Mouse (Mus musculus): Measurements from ENCODE around the gene Usp38.

DNA sequence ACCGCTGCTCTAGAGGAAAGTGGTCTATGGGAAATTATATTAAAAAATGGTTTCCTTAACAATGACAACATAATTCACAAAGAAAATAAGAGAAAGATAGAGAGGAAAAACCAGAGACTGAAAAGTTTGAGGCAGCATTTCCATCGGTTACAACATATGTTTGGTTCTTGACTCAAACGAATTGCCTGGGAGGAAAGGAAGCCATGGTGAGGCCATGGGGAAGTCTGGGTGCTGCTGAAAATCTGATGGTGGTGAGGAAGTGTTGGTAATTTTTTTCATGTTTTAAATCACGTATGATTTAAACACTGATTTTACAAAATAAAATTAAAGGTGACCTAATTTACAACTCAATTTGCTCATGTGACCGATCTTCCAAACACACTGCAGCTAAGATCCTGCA lies 45.3 kb downstream of the Usp38 start:
- TF ChIP-seq POLR2A (IDR thresholded peaks at IDR 0.05; ENCODE audit: low read depth, low read length) = no peak
- no peak for TF ChIP-seq ELF1 (IDR thresholded peaks at IDR 0.05; ENCODE audit: low read depth, low read length)
- no peak for TF ChIP-seq RAD21 (IDR thresholded peaks at IDR 0.05; ENCODE audit: low read depth, low read length)
- TF ChIP-seq MAZ (IDR thresholded peaks at IDR 0.05; ENCODE audit: low read depth, low read length) = no peak
- no peak for TF ChIP-seq NRF1 (IDR thresholded peaks at IDR 0.05; ENCODE audit: low read depth, low read length)
- no peak for TF ChIP-seq CTCF (conservative IDR thresholded peaks at IDR 0.05 in 1 of 2, IDR thresholded peaks at IDR 0.05 in 1 of 2; ENCODE audit: low read depth in 2 of 2, low read length in 2 of 2)
- TF ChIP-seq BHLHE40 (IDR thresholded peaks at IDR 0.05; ENCODE audit: low read depth, low read length) = no peak
- TF ChIP-seq MAX (IDR thresholded peaks at IDR 0.05; ENCODE audit: low read length) = no peak
- no peak for TF ChIP-seq ZKSCAN1 (IDR thresholded peaks at IDR 0.05; ENCODE audit: borderline replicate concordance, low read depth, low read length)
- TF ChIP-seq POLR2AphosphoS2 (IDR thresholded peaks at IDR 0.05; ENCODE audit: low read depth, low read length) = no peak
